ENCODE assay signal across 10 mouse cellular contexts in genomic region chr17:48057382-48057781, GRCm38 (mm10). TPM values are rescaled to one million over a fixed set of nuclear protein-coding genes. Genes with fewer than 3 reads are reported as not detected.
DNase-seq lines count a peak whose midpoint lies in the region; ATAC-seq lines count a peak whose summit lies in the region.
"Had no signal": no experiment of that assay in that cellular context is flagged by ENCODE, and none has a peak within 500 bp of the region (broad histone marks: within the 10 kb centered on the region; RNA-seq: fewer than 3 reads in every experiment).

No protein-coding gene starts in this region.

- no peak for DNase-seq in heart, embryonic 10.5 days (ENCODE audit: low spot score)
- no peak for DNase-seq in limb, embryonic 10.5 days (ENCODE audit: low spot score)
- peak; percentile 36 for DNase-seq in skeletal muscle tissue, adult 2 months (ENCODE audit: low read depth, low spot score)
- no peak for DNase-seq in testis, postnatal 14 days (ENCODE audit: low spot score)
- DNase-seq in right cerebral cortex, postnatal 10 days (ENCODE audit: low spot score in 2 of 2), result no peak
- DNase-seq in c-Kit-positive CD71-positive TER-119-positive erythroid progenitor cells, embryonic 14.5 days (ENCODE audit: low spot score), result no peak
- DNase-seq: cerebellum, adult 8-10 months had no signal

- 4% methylated on average over 12 of the region's 12 CpGs for WGBS in kidney, embryonic 15.5 days
- WGBS in kidney, embryonic 16.5 days, result 3% methylated on average over 12 of the region's 12 CpGs
- 2% methylated on average over 12 of the region's 12 CpGs for WGBS in heart, embryonic 10.5 days
- WGBS in limb, embryonic 10.5 days, result 1% methylated on average over 12 of the region's 12 CpGs

- no peak overlapping the region for H3K4me3 ChIP-seq in kidney, embryonic 15.5 days (replicated peaks)
- H3K4me3 ChIP-seq in kidney, embryonic 16.5 days (ENCODE audit: low read length), result no peak overlapping the region
- peak overlapping the region; percentile 39 for H3K4me3 ChIP-seq in heart, embryonic 10.5 days
- H3K4me3 ChIP-seq in limb, embryonic 10.5 days, result peak overlapping the region; percentile 23
- H3K4me3 ChIP-seq: liver, embryonic 12.5 days had no signal

- H3K9ac ChIP-seq in kidney, embryonic 15.5 days, result no peak overlapping the region
- H3K9ac ChIP-seq in kidney, embryonic 16.5 days (replicated peaks; ENCODE audit: low read length), result no peak overlapping the region
- H3K9ac ChIP-seq: liver, embryonic 12.5 days had no signal

- no peak for ATAC-seq in kidney, embryonic 15.5 days (replicated peaks; ENCODE audit: low FRiP score)
- ATAC-seq in kidney, embryonic 16.5 days (ENCODE audit: low FRiP score, low TSS enrichment), result no peak
- ATAC-seq: liver, embryonic 12.5 days had no signal

- peak overlapping the region; percentile 34 for H3K4me2 ChIP-seq in kidney, embryonic 15.5 days
- H3K4me2 ChIP-seq in kidney, embryonic 16.5 days (replicated peaks; ENCODE audit: low read depth, low read length), result no peak overlapping the region
- H3K4me2 ChIP-seq: liver, embryonic 12.5 days had no signal

- H3K27me3 ChIP-seq in kidney, embryonic 15.5 days, result peaks cover 48% of the 10 kb centered on the region
- H3K27me3 ChIP-seq in kidney, embryonic 16.5 days (ENCODE audit: insufficient read depth, low read length), result peaks cover 36% of the 10 kb centered on the region
- H3K27me3 ChIP-seq in heart, embryonic 10.5 days (ENCODE audit: insufficient read depth, poor library complexity, severe bottlenecking), result peaks cover 50% of the 10 kb centered on the region
- H3K27me3 ChIP-seq in limb, embryonic 10.5 days (ENCODE audit: low read depth, poor library complexity, severe bottlenecking), result peaks cover 65% of the 10 kb centered on the region

- H3K4me1 ChIP-seq in kidney, embryonic 15.5 days, result peaks cover 9% of the 10 kb centered on the region
- H3K4me1 ChIP-seq in kidney, embryonic 16.5 days (ENCODE audit: insufficient read depth, low read length), result peaks cover 13% of the 10 kb centered on the region; the same call in 1 of the 2 replicates
- peaks cover 20% of the 10 kb centered on the region for H3K4me1 ChIP-seq in heart, embryonic 10.5 days
- peaks cover 16% of the 10 kb centered on the region for H3K4me1 ChIP-seq in limb, embryonic 10.5 days
- H3K4me1 ChIP-seq: liver, embryonic 12.5 days had no signal

- H3K9me3 ChIP-seq in kidney, embryonic 15.5 days (replicated peaks), result no peaks in the 10 kb centered on the region
- no peaks in the 10 kb centered on the region; the same call in 1 of the 2 replicates for H3K9me3 ChIP-seq in kidney, embryonic 16.5 days (ENCODE audit: low read length)
- no peaks in the 10 kb centered on the region for H3K9me3 ChIP-seq in heart, embryonic 10.5 days
- no peaks in the 10 kb centered on the region for H3K9me3 ChIP-seq in limb, embryonic 10.5 days (replicated peaks)
- H3K9me3 ChIP-seq: liver, embryonic 12.5 days had no signal

- no peak overlapping the region for H3K27ac ChIP-seq in kidney, embryonic 15.5 days
- H3K27ac ChIP-seq in kidney, embryonic 16.5 days (ENCODE audit: low read length), result no peak overlapping the region
- peak overlapping the region; percentile 29 for H3K27ac ChIP-seq in heart, embryonic 10.5 days
- peak overlapping the region; percentile 50 for H3K27ac ChIP-seq in limb, embryonic 10.5 days
- H3K27ac ChIP-seq: liver, embryonic 12.5 days had no signal

- no peaks in the 10 kb centered on the region for H3K36me3 ChIP-seq in kidney, embryonic 15.5 days
- no peaks in the 10 kb centered on the region for H3K36me3 ChIP-seq in kidney, embryonic 16.5 days (ENCODE audit: insufficient read depth, low read length)
- no peaks in the 10 kb centered on the region for H3K36me3 ChIP-seq in heart, embryonic 10.5 days
- H3K36me3 ChIP-seq in limb, embryonic 10.5 days, result no peaks in the 10 kb centered on the region
- H3K36me3 ChIP-seq: liver, embryonic 12.5 days had no signal

RNA-seq across cellular contexts. Expression of gene 1700122O11Rik, which starts 19.3 kb away (rescaled TPM):
- polyA plus RNA-seq in kidney, embryonic 15.5 days (2015; fragmentation: Nextera tagmentation; extraction: Ambion mirVana), result not detected in 2 replicates
- polyA plus RNA-seq in kidney, embryonic 16.5 days (2015; fragmentation: Nextera tagmentation; extraction: Ambion mirVana), result not detected in 2 replicates
- polyA plus RNA-seq in heart, embryonic 10.5 days (2016; fragmentation: Nextera tagmentation; extraction: Ambion mirVana), result not detected in 2 replicates
- not detected in 2 replicates for polyA plus RNA-seq in limb, embryonic 10.5 days (2016; fragmentation: Nextera tagmentation; extraction: Ambion mirVana)
- polyA plus RNA-seq: liver, embryonic 12.5 days had no signal

RNA-seq across cellular contexts. Expression of gene 1700067P10Rik, which starts 31.7 kb away (rescaled TPM):
- polyA plus RNA-seq in kidney, embryonic 15.5 days (2015; fragmentation: Nextera tagmentation; extraction: Ambion mirVana), result not detected in 2 replicates
- not detected in 2 replicates for polyA plus RNA-seq in kidney, embryonic 16.5 days (2015; fragmentation: Nextera tagmentation; extraction: Ambion mirVana)
- not detected in 2 replicates for polyA plus RNA-seq in heart, embryonic 10.5 days (2016; fragmentation: Nextera tagmentation; extraction: Ambion mirVana)
- not detected in 2 replicates for polyA plus RNA-seq in limb, embryonic 10.5 days (2016; fragmentation: Nextera tagmentation; extraction: Ambion mirVana)
- polyA plus RNA-seq: liver, embryonic 12.5 days had no signal

Comparison
In these comparisons a context has a peak if more than half of its experiments do, and no peak if none do; other contexts are left out.
1. H3K27ac ChIP-seq: peak in heart, embryonic 10.5 days (single experiment) and limb, embryonic 10.5 days (single experiment); none in kidney, embryonic 15.5 days (single experiment) and kidney, embryonic 16.5 days (single experiment).
2. H3K4me3 ChIP-seq: peak in heart, embryonic 10.5 days (single experiment) and limb, embryonic 10.5 days (single experiment); none in kidney, embryonic 15.5 days (single experiment) and kidney, embryonic 16.5 days (single experiment).